Mouse (Mus musculus) embryonic facial prominence, embryonic 13.5 days (tissue): ENCODE results near the gene Myh8. TPM values are rescaled to one million over a fixed set of nuclear protein-coding genes. Genes with fewer than 3 reads are reported as not detected.

ENCODE experiments used
- ATAC-seq: fragments of 200-750 bp; cut with Nextera tagmentation; 2 replicates; pipeline ENCODE4 v1.8.0; 2017; ENCODE audit warnings: low read depth; ENCODE audit not compliant: insufficient number of reproducible peaks, insufficient read depth, low FRiP score, low TSS enrichment
- H3K27ac ChIP-seq: fragments of 300-500 bp; sonication (generic); 2 replicates; pipeline ENCODE4 v1.5.1; 2015; ENCODE audit warnings: moderate library complexity, mild to moderate bottlenecking, inconsistent platforms
- H3K27me3 ChIP-seq: fragments of 300-500 bp; sonication (generic); 2 replicates; pipeline ENCODE4 v1.6.1; 2015; ENCODE audit warnings: mild to moderate bottlenecking, inconsistent platforms
- H3K36me3 ChIP-seq: fragments of 300-500 bp; sonication (generic); 2 replicates; pipeline ENCODE4 v1.6.1; 2015; ENCODE audit warnings: mild to moderate bottlenecking, inconsistent platforms
- H3K4me1 ChIP-seq: fragments of 300-500 bp; sonication (generic); 2 replicates; pipeline ENCODE4 v1.6.1; 2015; ENCODE audit warnings: inconsistent platforms
- H3K4me2 ChIP-seq: fragments of 300-500 bp; sonication (generic); 2 replicates; pipeline ENCODE4 v1.6.1; 2015; ENCODE audit warnings: moderate library complexity, mild to moderate bottlenecking, inconsistent platforms
- H3K4me3 ChIP-seq: fragments of 300-500 bp; sonication (generic); 2 replicates; pipeline ENCODE4 v1.5.1; 2015; ENCODE audit warnings: mild to moderate bottlenecking, inconsistent platforms
- H3K9ac ChIP-seq: fragments of 300-500 bp; sonication (generic); 2 replicates; pipeline ENCODE4 v1.6.1; 2015; ENCODE audit warnings: mild to moderate bottlenecking, inconsistent platforms
- H3K9me3 ChIP-seq: fragments of 300-500 bp; sonication (generic); 2 replicates; pipeline ENCODE4 v1.6.1; 2016; ENCODE audit warnings: inconsistent platforms
- WGBS: fragments of 180-500 bp; shearing (Covaris S2); methylation state at CpG from one replicate; pipeline ENCODE4 v1.1.7; 2015; ENCODE audit warnings: mixed read lengths; 5-methylcytosine and 5-hydroxymethylcytosine counted together
- polyA plus RNA-seq: library from polyadenylated mRNA; unstranded; fragments of >200 nt; fragmentation: Nextera tagmentation; extraction: Ambion mirVana; gene quantifications from 2 replicates; pipeline ENCODE4 v1.2.1, GENCODE M21; 2015

Myh8 gene
- polyA plus RNA-seq, 1 experiment from 2014 or later, result 2.2 TPM

DNA sequence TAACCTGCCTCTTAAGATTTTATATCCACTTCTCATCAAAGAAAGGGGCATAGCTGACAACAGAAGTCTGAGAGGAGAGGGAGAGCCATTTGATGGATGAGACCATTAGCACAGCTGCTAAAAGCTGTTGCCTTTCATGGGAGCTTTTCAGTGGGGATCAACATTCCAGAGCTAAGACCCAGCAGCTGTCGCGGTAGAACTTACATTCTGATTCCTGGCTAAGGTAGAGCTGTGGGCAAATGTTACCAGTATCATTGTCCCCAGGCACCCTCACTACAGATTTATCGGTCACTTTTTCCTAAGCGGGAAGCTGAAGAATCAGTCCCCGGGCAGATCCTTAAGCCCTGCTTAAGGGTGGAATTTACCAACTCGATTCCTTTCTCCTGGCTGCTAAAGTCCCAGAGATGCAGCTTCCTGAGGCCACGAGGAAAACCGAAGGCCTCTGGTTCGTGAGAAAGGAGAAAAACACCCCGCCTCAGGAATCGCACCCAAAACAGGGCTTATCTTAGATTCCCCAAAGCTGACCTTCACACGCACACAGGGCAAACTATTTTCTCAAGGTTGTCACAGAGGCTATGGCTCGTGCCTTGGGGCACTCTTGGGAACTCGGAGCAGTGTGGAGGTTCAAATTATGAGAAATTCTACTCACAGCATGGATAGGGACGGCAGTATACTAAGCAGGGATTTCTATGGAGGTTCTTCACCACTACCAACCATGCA is 37.0 kb downstream of the Myh8 start:
- 0 out of 2 replicates have a peak, but pooled peaks have one; percentile 26 for ATAC-seq
- no peaks in the 10 kb centered on the region for H3K9me3 ChIP-seq
- no peaks in the 10 kb centered on the region for H3K4me1 ChIP-seq
- no peak overlapping the region for H3K4me3 ChIP-seq
- H3K36me3 ChIP-seq, result no peaks in the 10 kb centered on the region
- no peak overlapping the region for H3K4me2 ChIP-seq
- no peak overlapping the region for H3K9ac ChIP-seq
- no peak overlapping the region for H3K27ac ChIP-seq
- no peaks in the 10 kb centered on the region for H3K27me3 ChIP-seq
- WGBS, result 50% methylated on average over 15 of the region's 15 CpGs

- H3K27me3 ChIP-seq, result no peaks in the 10 kb centered on the region
- H3K4me3 ChIP-seq, result no peak within 1 kb of the TSS
- no peak within 1 kb of the TSS for H3K4me2 ChIP-seq
- no peak for ATAC-seq
- H3K9me3 ChIP-seq, result no peaks in the 10 kb centered on the region
- no peak within 1 kb of the TSS for H3K27ac ChIP-seq
- H3K36me3 ChIP-seq, result no peaks in the 10 kb centered on the region
- H3K4me1 ChIP-seq, result no peaks in the 10 kb centered on the region
- H3K9ac ChIP-seq, result no peak within 1 kb of the TSS
- 87% methylated on average over 7 of the region's 7 CpGs for WGBS
Observed at GRCm38 (mm10) chr11:67321358-67321757, 44.4 kb downstream of the Myh8 start, which contains the start of gene Myh13. Gene Myh13, plus strand, starts transcription at chr11:67321658.

DNA sequence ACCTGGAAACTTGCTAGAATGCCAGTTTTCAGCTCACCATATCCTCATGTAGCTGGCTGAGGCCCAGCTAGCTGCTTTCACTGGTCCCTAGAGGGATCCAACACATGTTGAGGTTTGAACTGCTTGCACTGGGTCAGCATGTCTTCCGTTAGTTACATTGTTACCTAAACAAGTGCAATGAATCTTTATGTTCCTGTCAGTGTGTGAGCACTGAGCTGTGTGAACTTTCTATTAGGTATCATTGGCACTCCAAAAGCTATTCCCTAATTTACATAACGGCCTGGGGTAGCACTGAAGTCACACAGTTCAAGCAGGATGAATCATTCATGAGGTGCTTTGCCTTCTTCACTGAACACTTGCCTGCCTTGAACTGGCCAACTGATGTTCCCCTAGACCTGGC is 49.6 kb downstream of the Myh8 start:
- Histone ChIP-seq H3K27me3 (no peaks in the 10 kb centered on the region), H3K4me2 (no peak overlapping the region), H3K27ac (no peak overlapping the region), H3K4me1 (no peaks in the 10 kb centered on the region), H3K9me3 (no peaks in the 10 kb centered on the region), H3K36me3 (no peaks in the 10 kb centered on the region), H3K9ac (no peak overlapping the region), H3K4me3 (no peak overlapping the region)
- no peak for ATAC-seq
- WGBS, result 66% methylated on average over 2 of the region's 2 CpGs

DNA sequence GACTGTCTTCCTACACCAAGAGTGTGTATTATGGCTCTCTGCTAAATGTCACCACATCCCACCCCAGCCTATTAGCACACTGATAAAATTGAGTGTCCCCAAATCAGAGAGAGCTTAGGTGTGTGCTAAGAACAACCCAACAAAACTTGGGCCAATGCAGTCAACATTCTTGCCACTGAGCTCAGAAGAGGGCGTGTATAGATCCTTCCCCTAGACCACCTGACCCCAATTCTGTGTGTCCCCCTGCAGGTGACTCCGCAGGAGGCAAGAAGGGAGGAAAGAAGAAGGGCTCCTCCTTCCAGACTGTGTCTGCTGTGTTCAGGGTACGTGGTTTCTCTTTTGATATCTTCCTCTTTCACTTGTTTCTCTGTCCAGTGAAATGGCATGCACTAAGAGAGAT is 67.6 kb downstream of the Myh8 start:
- WGBS, result 51% methylated on average over 3 of the region's 3 CpGs
- Histone ChIP-seq H3K27me3 (no peaks in the 10 kb centered on the region), H3K27ac (no peak overlapping the region), H3K9me3 (no peaks in the 10 kb centered on the region), H3K4me3 (no peak overlapping the region), H3K36me3 (no peaks in the 10 kb centered on the region), H3K9ac (no peak overlapping the region), H3K4me1 (no peaks in the 10 kb centered on the region), H3K4me2 (no peak overlapping the region)
- no peak for ATAC-seq

GRCm38 (mm10) chr11:67345186-67345855 is 68.4 kb downstream of the Myh8 start:
- Histone ChIP-seq H3K4me2 (no peak overlapping the region), H3K9ac (no peak overlapping the region), H3K9me3 (no peaks in the 10 kb centered on the region), H3K27ac (no peak overlapping the region), H3K27me3 (no peaks in the 10 kb centered on the region), H3K4me1 (no peaks in the 10 kb centered on the region), H3K36me3 (no peaks in the 10 kb centered on the region), H3K4me3 (no peak overlapping the region)
- 63% methylated on average over 2 of the region's 2 CpGs for WGBS
- no peak for ATAC-seq

GRCm38 (mm10) chr11:67345856-67346236 is 68.9 kb downstream of the Myh8 start:
- H3K4me2 ChIP-seq, result no peak overlapping the region
- no peak for ATAC-seq
- H3K9me3 ChIP-seq, result no peaks in the 10 kb centered on the region
- H3K27me3 ChIP-seq, result no peaks in the 10 kb centered on the region
- H3K9ac ChIP-seq, result no peak overlapping the region
- H3K36me3 ChIP-seq, result no peaks in the 10 kb centered on the region
- H3K27ac ChIP-seq, result no peak overlapping the region
- no peak overlapping the region for H3K4me3 ChIP-seq
- H3K4me1 ChIP-seq, result no peaks in the 10 kb centered on the region

GRCm38 (mm10) chr11:67350153-67350768 is 73.3 kb downstream of the Myh8 start:
- H3K9ac ChIP-seq, result no peak overlapping the region
- peaks cover 5% of the 10 kb centered on the region; the same call in 1 of the 2 replicates for H3K27me3 ChIP-seq
- ATAC-seq, result no peak
- H3K4me1 ChIP-seq, result no peaks in the 10 kb centered on the region
- no peak overlapping the region for H3K27ac ChIP-seq
- H3K9me3 ChIP-seq, result no peaks in the 10 kb centered on the region
- H3K36me3 ChIP-seq, result no peaks in the 10 kb centered on the region
- no peak overlapping the region for H3K4me3 ChIP-seq
- peak overlapping the region; percentile 41 for H3K4me2 ChIP-seq
- 48% methylated on average over 14 of the region's 14 CpGs for WGBS

DNA sequence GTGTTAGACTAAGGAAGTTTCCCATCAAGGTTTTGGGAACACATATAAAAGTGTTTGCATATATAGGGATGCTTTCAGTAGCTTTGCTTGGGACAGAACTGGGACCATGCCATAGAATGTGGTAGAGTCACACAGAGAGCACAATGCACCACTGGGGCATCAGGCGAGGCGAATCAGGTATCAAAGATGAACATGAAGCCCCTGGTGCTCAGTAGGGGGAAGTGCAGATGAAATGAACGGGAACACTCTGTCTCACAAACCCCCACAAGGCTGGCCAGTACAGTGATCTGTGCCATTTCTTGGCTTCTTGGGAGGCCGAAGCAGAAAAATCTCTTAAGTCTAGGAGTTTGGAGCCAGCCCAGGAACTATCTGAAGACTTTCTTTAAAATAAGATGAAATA is 76.1 kb downstream of the Myh8 start:
- H3K27me3 ChIP-seq, result peaks cover 5% of the 10 kb centered on the region; the same call in 1 of the 2 replicates
- no peak overlapping the region for H3K4me3 ChIP-seq
- H3K4me2 ChIP-seq, result no peak overlapping the region
- H3K9ac ChIP-seq, result no peak overlapping the region
- 53% methylated on average over 4 of the region's 4 CpGs for WGBS
- ATAC-seq, result no peak
- no peak overlapping the region for H3K27ac ChIP-seq
- H3K9me3 ChIP-seq, result no peaks in the 10 kb centered on the region
- H3K4me1 ChIP-seq, result no peaks in the 10 kb centered on the region; the same call in 1 of the 2 replicates
- no peaks in the 10 kb centered on the region for H3K36me3 ChIP-seq

DNA sequence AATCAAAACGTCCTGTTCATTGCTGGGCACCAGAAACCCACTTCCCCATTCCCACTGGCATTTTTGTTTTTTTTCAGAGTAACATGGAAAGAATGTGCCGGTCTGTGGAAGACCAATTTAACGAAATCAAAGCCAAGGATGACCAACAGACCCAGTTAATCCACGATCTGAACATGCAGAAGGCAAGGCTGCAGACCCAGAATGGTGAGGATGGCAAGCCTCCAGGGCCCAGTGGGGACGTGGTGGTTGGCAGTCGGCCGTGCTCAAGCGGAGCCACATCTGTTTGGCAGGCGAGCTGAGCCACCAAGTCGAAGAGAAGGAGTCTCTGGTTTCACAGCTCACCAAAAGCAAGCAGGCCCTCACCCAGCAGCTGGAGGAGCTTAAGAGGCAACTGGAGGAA is 81.1 kb downstream of the Myh8 start:
- WGBS, result 46% methylated on average over 10 of the region's 10 CpGs
- peaks cover 4% of the 10 kb centered on the region; the same call in 1 of the 2 replicates for H3K27me3 ChIP-seq
- no peak for ATAC-seq

More for the DNA sequence above, 81.1 kb downstream of the Myh8 start:
- H3K9me3 ChIP-seq, result no peaks in the 10 kb centered on the region
- H3K36me3 ChIP-seq, result no peaks in the 10 kb centered on the region
- H3K4me1 ChIP-seq, result peaks cover 6% of the 10 kb centered on the region
- no peak overlapping the region for H3K4me3 ChIP-seq
- H3K9ac ChIP-seq, result no peak overlapping the region
- H3K27ac ChIP-seq, result no peak overlapping the region
- no peak overlapping the region for H3K4me2 ChIP-seq

Other genes starting within 250 kb of the Myh8 start
- gene Adprm, start 224.5 kb upstream of the Myh8 start, polyA plus RNA-seq, result 37.1 and 43.5 TPM in 2 replicates
- 16.0 and 19.8 TPM in 2 replicates for gene Sco1, start 224.5 kb upstream of the Myh8 start, polyA plus RNA-seq
- 9.2 and 10.5 TPM in 2 replicates for gene Myh3, start 198.8 kb upstream of the Myh8 start, polyA plus RNA-seq
- 0.07 and 0.11 TPM in 2 replicates for gene Myh2, start 106.1 kb upstream of the Myh8 start, polyA plus RNA-seq
- gene Myh1, start 77.1 kb upstream of the Myh8 start, polyA plus RNA-seq, result 0.06 and 0.17 TPM in 2 replicates
- 0.04 and 0.06 TPM in 2 replicates for gene Myh4, start 39.1 kb upstream of the Myh8 start, polyA plus RNA-seq
- 0.04 and 0.15 TPM in 2 replicates for gene Myh13, start 44.5 kb downstream of the Myh8 start, polyA plus RNA-seq
- gene Gas7, start 178.3 kb downstream of the Myh8 start, polyA plus RNA-seq, result 9.3 and 11.9 TPM in 2 replicates